Mouse (Mus musculus): ENCODE results near the gene Dennd4b. TPM values are rescaled to one million over a fixed set of nuclear protein-coding genes. Genes with fewer than 3 reads are reported as not detected.

Gene Dennd4b
- polyA plus RNA-seq, 1 experiment, result 43.1 TPM

Other genes with a start within 250 kb of the Dennd4b start
- gene 4933434E20Rik, start 213.5 kb upstream of the Dennd4b start, polyA plus RNA-seq (2012; rRNA removed), result 93.9 and 94.1 TPM in 2 replicates
- gene Ubap2l, start 212.6 kb upstream of the Dennd4b start, polyA plus RNA-seq (2012; rRNA removed), result 106 and 121 TPM in 2 replicates
- 166 and 178 TPM in 2 replicates for gene Tpm3, start 192.5 kb upstream of the Dennd4b start, polyA plus RNA-seq (2012; rRNA removed)
- 0.40 and 0.42 TPM in 2 replicates for gene Nup210l, start 161.1 kb upstream of the Dennd4b start, polyA plus RNA-seq (2012; rRNA removed)
- 971 and 1,230 TPM in 2 replicates for gene Rps27, start 51.5 kb upstream of the Dennd4b start, polyA plus RNA-seq (2012; rRNA removed)
- 11.2 TPM in 2 replicates for gene Rab13, start 51.5 kb upstream of the Dennd4b start, polyA plus RNA-seq (2012; rRNA removed)
- gene Jtb, start 33.6 kb upstream of the Dennd4b start, polyA plus RNA-seq (2012; rRNA removed), result 52.7 and 57.6 TPM in 2 replicates
- 0.29 and 0.38 TPM in 2 replicates for gene Creb3l4, start 21.7 kb upstream of the Dennd4b start, polyA plus RNA-seq (2012; rRNA removed)
- 33.7 and 36.1 TPM in 2 replicates for gene Slc39a1, start 17.0 kb upstream of the Dennd4b start, polyA plus RNA-seq (2012; rRNA removed)
- gene Crtc2, start 11.0 kb upstream of the Dennd4b start, polyA plus RNA-seq (2012; rRNA removed), result 55.0 and 58.0 TPM in 2 replicates
- gene Gatad2b, start 28.0 kb downstream of the Dennd4b start, polyA plus RNA-seq (2012; rRNA removed), result 33.4 and 38.4 TPM in 2 replicates
- 7.9 and 8.4 TPM in 2 replicates for gene Slc27a3, start 124.8 kb downstream of the Dennd4b start, polyA plus RNA-seq (2012; rRNA removed)
- gene Ints3, start 168.4 kb downstream of the Dennd4b start, polyA plus RNA-seq (2012; rRNA removed), result 44.3 and 49.0 TPM in 2 replicates
- gene Npr1, start 200.7 kb downstream of the Dennd4b start, polyA plus RNA-seq (2012; rRNA removed), result 24.0 and 27.2 TPM in 2 replicates
- 84.3 and 89.2 TPM in 2 replicates for gene Ilf2, start 210.9 kb downstream of the Dennd4b start, polyA plus RNA-seq (2012; rRNA removed)
- 76.1 and 78.7 TPM in 2 replicates for gene Snapin, start 225.8 kb downstream of the Dennd4b start, polyA plus RNA-seq (2012; rRNA removed)
- gene Chtop, start 244.3 kb downstream of the Dennd4b start, polyA plus RNA-seq (2012; rRNA removed), result 136 and 140 TPM in 2 replicates
- gene S100a1, start 249.2 kb downstream of the Dennd4b start, polyA plus RNA-seq (2012; rRNA removed), result 307 and 323 TPM in 2 replicates
- 62.0 and 66.7 TPM in 2 replicates for gene S100a13, start 249.2 kb downstream of the Dennd4b start, polyA plus RNA-seq (2012; rRNA removed)